Comparison of ENCODE assay signal across 23 mouse cellular contexts in genomic region chr5:100144836-100145235, GRCm38 (mm10). TPM values are rescaled to one million over a fixed set of nuclear protein-coding genes. Genes with fewer than 3 reads are reported as not detected.
DNase-seq lines count a peak whose midpoint lies in the region; ATAC-seq and TF ChIP-seq lines count a peak whose summit lies in the region.
"Had no signal": no experiment of that assay in that cellular context is flagged by ENCODE, and none has a peak within 500 bp of the region (broad histone marks: within the 10 kb centered on the region; RNA-seq: fewer than 3 reads in every experiment).

No protein-coding gene starts in this region.

- H3K4me1 ChIP-seq in kidney, adult 2 months (ENCODE audit: control insufficient read depth, insufficient read depth, low read length): no peaks in the 10 kb centered on the region
- no peaks in the 10 kb centered on the region for H3K4me1 ChIP-seq in kidney, embryonic 16.5 days (ENCODE audit: insufficient read depth, low read length)
- H3K4me1 ChIP-seq in ES-E14 (ENCODE audit: control insufficient read depth in 2 of 2, insufficient read depth in 2 of 2, low read length in 2 of 2, poor library complexity in 1 of 2): no peaks in the 10 kb centered on the region
- H3K4me1 ChIP-seq: embryonic facial prominence, embryonic 13.5 days; embryonic facial prominence, embryonic 15.5 days; forebrain, embryonic 12.5 days had no signal

- no peak for ATAC-seq in kidney, embryonic 16.5 days (ENCODE audit: low FRiP score, low TSS enrichment)
- ATAC-seq: activated CD4-positive, CD25-positive, alpha-beta regulatory T cell, adult 4 months; forebrain, embryonic 14.5 days; forebrain, embryonic 16.5 days; Patski had no signal

- no peak for TF ChIP-seq CTCF in kidney, adult 2 months (conservative IDR thresholded peaks at IDR 0.05; ENCODE audit: insufficient read depth, insufficient read length, low read depth, low read length)

- WGBS in kidney, adult 2 months: 51% methylated on average over 7 of the region's 7 CpGs
- 72% methylated on average over 7 of the region's 7 CpGs for WGBS in kidney, embryonic 16.5 days

- H3K27me3 ChIP-seq in kidney, adult 2 months (replicated peaks; ENCODE audit: control insufficient read depth, insufficient read depth, low read length): no peaks in the 10 kb centered on the region
- no peaks in the 10 kb centered on the region for H3K27me3 ChIP-seq in kidney, embryonic 16.5 days (ENCODE audit: insufficient read depth, low read length)
- H3K27me3 ChIP-seq: embryonic facial prominence, embryonic 13.5 days; embryonic facial prominence, embryonic 15.5 days; forebrain, embryonic 12.5 days; Patski had no signal

- in situ Hi-C loops in ES-E14 (cut with MboI; ENCODE audit: low sequenced_read_pairs in 2 of 2, unreplicated experiment in 2 of 2): no loop called here

- no peak overlapping the region for H3K9ac ChIP-seq in kidney, embryonic 16.5 days (replicated peaks; ENCODE audit: low read length)
- H3K9ac ChIP-seq in ES-E14 (ENCODE audit: insufficient read depth, low read depth, low read length, poor library complexity, severe bottlenecking): no peak overlapping the region
- H3K9ac ChIP-seq: embryonic facial prominence, embryonic 13.5 days; embryonic facial prominence, embryonic 15.5 days; forebrain, embryonic 12.5 days had no signal

- DNase-seq in kidney, adult 2 months: peak; percentile 32
- DNase-seq in ES-E14 (ENCODE audit: low read depth, low spot score) (no peak), MN1 (ENCODE audit: low spot score) (no peak)
- DNase-seq in left cerebral cortex, postnatal 10 days (ENCODE audit: extremely low spot score in 1 of 2, low spot score in 2 of 2): no peak
- DNase-seq: adrenal gland, adult 8-10 months; adrenal gland, postnatal 36 days; cerebellum, adult 11-12 months; cerebellum, adult 2 months; cerebellum, adult 9-10 months; cerebellum, postnatal 36 days; embryo, embryonic 11 days had no signal

- no peaks in the 10 kb centered on the region for H3K9me3 ChIP-seq in kidney, embryonic 16.5 days (ENCODE audit: low read length)
- H3K9me3 ChIP-seq in ES-E14 (ENCODE audit: control insufficient read depth, insufficient read depth, low read depth, low read length): no peaks in the 10 kb centered on the region
- H3K9me3 ChIP-seq: embryonic facial prominence, embryonic 13.5 days; embryonic facial prominence, embryonic 15.5 days; forebrain, embryonic 10.5 days; forebrain, embryonic 12.5 days had no signal

- no peak overlapping the region for H3K27ac ChIP-seq in kidney, adult 2 months (ENCODE audit: insufficient read depth, low read depth, low read length)
- H3K27ac ChIP-seq in kidney, embryonic 16.5 days (ENCODE audit: low read length): no peak overlapping the region
- H3K27ac ChIP-seq in ES-E14 (ENCODE audit: insufficient read depth, low read depth, low read length, poor library complexity, severe bottlenecking): no peak overlapping the region
- H3K27ac ChIP-seq: embryonic facial prominence, embryonic 13.5 days; embryonic facial prominence, embryonic 15.5 days; forebrain, embryonic 10.5 days; forebrain, embryonic 12.5 days had no signal

- intact Hi-C loops in left cerebral cortex, postnatal 10 days (cut with DNase I): no loop called here

- H3K36me3 ChIP-seq in kidney, adult 2 months (ENCODE audit: control insufficient read depth, insufficient read depth, low read length): no peaks in the 10 kb centered on the region
- H3K36me3 ChIP-seq in kidney, embryonic 16.5 days (ENCODE audit: insufficient read depth, low read length): no peaks in the 10 kb centered on the region
- H3K36me3 ChIP-seq in ES-E14 (ENCODE audit: control insufficient read depth, insufficient read depth, low read length, poor library complexity, severe bottlenecking): no peaks in the 10 kb centered on the region
- H3K36me3 ChIP-seq: embryonic facial prominence, embryonic 13.5 days; embryonic facial prominence, embryonic 15.5 days; forebrain, embryonic 10.5 days; forebrain, embryonic 12.5 days had no signal

- no peak overlapping the region for H3K4me3 ChIP-seq in kidney, adult 2 months (ENCODE audit: insufficient read depth, low read depth, low read length)
- H3K4me3 ChIP-seq in kidney, embryonic 16.5 days (ENCODE audit: low read length): no peak overlapping the region
- H3K4me3 ChIP-seq in ES-E14 (ENCODE audit: insufficient read depth in 1 of 2, low read depth in 1 of 2, low read length in 2 of 2, poor library complexity in 1 of 2, severe bottlenecking in 1 of 2): no peak overlapping the region
- H3K4me3 ChIP-seq: embryonic facial prominence, embryonic 13.5 days; embryonic facial prominence, embryonic 15.5 days; erythroblast, embryonic 14.5 days; forebrain, embryonic 10.5 days; forebrain, embryonic 12.5 days had no signal

- TF ChIP-seq POLR2A in kidney, adult 2 months (IDR thresholded peaks at IDR 0.05; ENCODE audit: low read depth, low read length): no peak

- no peak overlapping the region for H3K4me2 ChIP-seq in kidney, embryonic 16.5 days (replicated peaks; ENCODE audit: low read depth, low read length)
- H3K4me2 ChIP-seq: embryonic facial prominence, embryonic 13.5 days; embryonic facial prominence, embryonic 15.5 days; forebrain, embryonic 12.5 days had no signal

TF ChIP-seq in ES-E14, 5 proteins besides CTCF, POLR2A, EP300 and RAD21:
- TF ChIP-seq MAFK (IDR thresholded peaks at IDR 0.05; ENCODE audit: insufficient read depth, low read depth, low read length): peak; percentile 70
- TF ChIP-seq ZC3H11A (IDR thresholded peaks at IDR 0.05; ENCODE audit: borderline replicate concordance, low read depth, low read length): no peak

RNA-seq across cellular contexts. Expression of gene Tmem150c, which starts 14.8 kb away (rescaled TPM):
- polyA plus RNA-seq in kidney, adult 2 months (2012; rRNA removed): 8.1 and 9.9 TPM in 2 replicates
- 18.0 and 20.6 TPM in 2 replicates for polyA plus RNA-seq in kidney, embryonic 16.5 days (2015; fragmentation: Nextera tagmentation; extraction: Ambion mirVana)
- total RNA-seq in ES-E14 (2012; rRNA removed): 0.22 and 0.74 TPM in 2 replicates
- total RNA-seq in left cerebral cortex, postnatal 10 days (2021): 10 to 100 TPM; 67.9 to 80.0 TPM
- total RNA-seq: common myeloid progenitor, adult 5-6 weeks had no signal
- polyA plus RNA-seq: activated CD4-positive, CD25-positive, alpha-beta regulatory T cell, adult 4 months; C2C12; erythroblast, embryonic 14.5 days; Patski had no signal

Comparison
In these comparisons a context has a peak if more than half of its experiments do, and no peak if none do; other contexts are left out.
1. RNA of gene Tmem150c, which starts 14.8 kb away (total RNA-seq): 67.9 to 80.0 TPM in left cerebral cortex, postnatal 10 days; 0.22 to 0.74 TPM in ES-E14; every median in the first group is over 10 times any median in the second.